Mouse (Mus musculus) MEL (cell line): Measurements from ENCODE around the gene Padi4.

Source experiments
- CTCF ChIP-seq, 3 experiments: IDR thresholded peaks in 2 of 3; conservative IDR thresholded peaks in 1 of 3; 2 replicates each; pipeline ENCODE4 v1.5.1; 2011 to 2012; ENCODE audit warnings: low read length in 3 of 3, low read depth in 2 of 3, mild to moderate bottlenecking in 2 of 3, improper control_type of control experiment in 1 of 3, inconsistent platforms in 1 of 3, mixed read lengths in 1 of 3, moderate library complexity in 1 of 3; ENCODE audit not compliant: control insufficient read depth in 1 of 3, insufficient read depth in 1 of 3, poor library complexity in 1 of 3, severe bottlenecking in 1 of 3
- GATA1 ChIP-seq: IDR thresholded peaks from 2 replicates; pipeline ENCODE4 v1.6.1; 2011; ENCODE audit warnings: low read depth, low read length, improper control_type of control experiment
- HCFC1 ChIP-seq: IDR thresholded peaks from 2 replicates; pipeline ENCODE4 v1.6.1; 2012; ENCODE audit warnings: low read depth, mild to moderate bottlenecking, inconsistent platforms, low read length, improper control_type of control experiment, moderate library complexity
- MAX ChIP-seq: IDR thresholded peaks from 2 replicates; pipeline ENCODE4 v1.6.1; 2011; ENCODE audit warnings: low read length, improper control_type of control experiment
- MYB ChIP-seq: IDR thresholded peaks from 2 replicates; pipeline ENCODE4 v1.6.1; 2011; ENCODE audit warnings: mild to moderate bottlenecking, low read depth, low read length, improper control_type of control experiment
- RCOR1 ChIP-seq: IDR thresholded peaks from 2 replicates; pipeline ENCODE4 v1.6.1; 2012; ENCODE audit warnings: low read depth, mild to moderate bottlenecking, inconsistent platforms, low read length, improper control_type of control experiment
- ZNF384 ChIP-seq: IDR thresholded peaks from 2 replicates; pipeline ENCODE4 v1.6.1; 2012; ENCODE audit warnings: low read depth, mild to moderate bottlenecking, inconsistent platforms, low read length, improper control_type of control experiment

DNA sequence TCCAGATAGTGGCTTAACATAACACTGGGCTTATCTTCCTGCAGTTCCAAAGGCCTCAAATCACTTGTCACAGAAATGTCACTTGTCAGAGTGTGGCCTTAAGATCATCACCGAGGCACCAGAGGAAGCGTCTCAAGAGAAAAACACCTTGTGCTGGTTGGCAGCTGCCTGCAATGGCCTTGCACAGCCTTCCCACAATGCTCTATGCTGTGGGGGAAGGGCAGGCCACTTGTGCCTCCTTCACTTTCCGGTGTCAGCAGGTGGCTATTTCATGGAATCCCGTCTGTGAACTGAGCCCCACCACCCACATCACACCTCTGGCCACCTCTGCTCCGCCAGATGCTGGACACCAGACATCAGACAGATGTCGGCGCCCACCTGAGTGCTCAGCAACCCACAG is 20.7 kb downstream of the Padi4 start:
- no peak for TF ChIP-seq CTCF (IDR thresholded peaks at IDR 0.05 in 2 of 3, conservative IDR thresholded peaks at IDR 0.05 in 1 of 3; ENCODE audit: control insufficient read depth in 1 of 3, insufficient read depth in 1 of 3, low read depth in 2 of 3, low read length in 3 of 3, poor library complexity in 1 of 3, severe bottlenecking in 1 of 3)
- TF ChIP-seq HCFC1, result no peak
- TF ChIP-seq ZNF384, result no peak
- no peak for TF ChIP-seq RCOR1
- TF ChIP-seq MAX, result no peak
- TF ChIP-seq GATA1, result no peak
- TF ChIP-seq MYB, result no peak
